Mouse (Mus musculus) naive thymus-derived CD4-positive, alpha-beta T cell, adult 2 months (primary cell): ENCODE results near the gene Col16a1.

Experiments
- DNase-seq: peaks from one replicate; pipeline ENCODE4 v3.0.0-alpha.2; 2011; ENCODE audit warnings: low read depth

Gene Col16a1

DNA sequence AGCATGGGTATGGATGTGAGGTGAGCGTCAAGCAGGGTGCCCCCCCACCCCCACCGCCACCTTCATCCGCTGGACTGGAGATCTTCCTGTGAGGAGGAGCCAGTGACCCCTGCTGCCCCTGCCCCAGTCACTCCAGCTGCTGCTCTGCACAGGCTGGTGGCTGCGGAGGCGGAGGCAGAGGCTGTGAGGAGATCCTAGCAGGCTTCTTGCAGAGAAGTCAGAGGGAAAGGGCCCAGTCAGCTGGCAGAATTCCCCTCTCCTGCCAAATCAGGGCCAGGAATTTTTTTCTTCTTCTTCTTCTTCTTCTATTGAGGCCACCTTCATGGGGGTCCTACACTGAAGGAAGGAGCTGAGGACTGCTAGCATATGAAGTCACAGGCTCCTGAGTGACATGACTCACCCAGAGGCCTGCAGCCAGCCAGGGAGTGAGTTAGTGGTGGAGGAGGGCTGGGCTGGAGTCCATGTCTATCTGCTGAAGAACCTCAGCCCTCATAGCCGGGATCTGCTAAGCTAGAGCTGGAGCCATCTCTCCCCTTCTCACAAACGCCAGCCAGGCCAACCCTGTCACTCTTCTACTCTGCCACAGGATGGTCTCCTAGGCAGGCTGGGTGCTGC, 36.8 kb downstream of the Col16a1 start:
- DNase-seq = no peak

DNA sequence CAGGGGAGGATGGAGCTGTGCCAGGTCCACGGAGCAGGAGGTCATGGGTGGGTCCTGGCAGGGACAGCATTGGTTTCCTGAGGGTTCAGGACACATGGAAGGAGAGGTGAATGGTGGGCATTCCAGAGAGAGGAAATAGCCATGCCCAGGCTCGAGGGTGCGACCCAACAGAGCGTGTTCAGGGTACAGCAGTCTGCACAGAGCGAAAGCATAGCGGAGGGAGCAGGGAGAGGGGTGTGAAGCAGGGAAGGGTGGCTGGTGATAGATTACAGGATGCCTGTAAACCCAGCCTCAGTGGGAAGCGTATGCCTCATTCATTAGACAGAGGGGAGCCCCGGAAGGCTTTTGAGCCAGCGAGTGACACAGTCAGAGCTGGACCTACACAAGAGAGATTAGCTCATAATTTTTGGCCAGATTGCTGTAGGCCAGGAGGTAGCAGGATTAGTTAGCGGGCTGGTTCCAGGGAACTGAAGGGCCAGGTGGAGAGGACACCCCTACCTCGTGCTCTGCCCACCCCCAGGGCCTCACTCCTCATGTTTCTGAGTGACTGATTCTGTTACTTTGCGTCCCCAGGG, 37.7 kb downstream of the Col16a1 start:
- DNase-seq = no peak

DNA sequence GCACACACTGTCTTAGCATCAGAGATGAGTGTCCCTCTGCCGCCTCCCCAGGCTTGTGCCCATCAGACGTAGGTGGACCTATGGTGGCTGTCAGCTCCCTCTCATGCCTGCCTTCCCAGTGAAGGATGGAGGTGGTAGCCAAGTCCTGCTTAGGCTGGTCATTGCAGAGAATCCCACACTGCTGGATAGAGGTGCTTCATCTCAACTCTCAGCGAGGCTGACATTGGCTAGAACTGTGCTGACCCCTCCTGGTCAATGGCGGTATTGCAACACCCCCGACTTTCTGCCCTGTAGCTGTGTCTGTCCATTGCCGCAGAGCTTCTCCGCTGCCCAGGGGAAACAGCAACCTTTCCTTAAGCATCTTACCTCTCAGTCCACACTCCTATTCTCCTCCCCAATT, 39.7 kb downstream of the Col16a1 start:
- peak; percentile 89 for DNase-seq

DNA sequence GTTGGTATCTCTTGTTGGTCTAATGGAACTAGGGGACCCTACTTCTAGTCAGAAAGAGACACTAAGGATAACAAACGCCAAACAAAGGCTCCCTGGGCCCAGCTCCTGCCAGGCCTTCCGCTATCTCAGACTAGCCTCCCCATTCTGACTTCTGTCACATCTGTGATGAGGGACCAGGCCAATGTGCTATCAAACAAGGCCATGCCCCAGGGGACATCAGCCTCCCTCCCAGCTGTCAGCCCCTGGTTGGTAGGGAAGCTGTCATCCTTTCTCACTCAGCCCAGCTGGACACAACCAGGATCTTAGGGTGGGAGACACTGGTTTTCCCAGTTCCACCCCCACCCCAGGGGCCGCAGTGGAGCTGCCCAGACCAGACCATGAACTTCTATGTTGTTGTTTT, 47.5 kb downstream of the Col16a1 start:
- DNase-seq = no peak

DNA sequence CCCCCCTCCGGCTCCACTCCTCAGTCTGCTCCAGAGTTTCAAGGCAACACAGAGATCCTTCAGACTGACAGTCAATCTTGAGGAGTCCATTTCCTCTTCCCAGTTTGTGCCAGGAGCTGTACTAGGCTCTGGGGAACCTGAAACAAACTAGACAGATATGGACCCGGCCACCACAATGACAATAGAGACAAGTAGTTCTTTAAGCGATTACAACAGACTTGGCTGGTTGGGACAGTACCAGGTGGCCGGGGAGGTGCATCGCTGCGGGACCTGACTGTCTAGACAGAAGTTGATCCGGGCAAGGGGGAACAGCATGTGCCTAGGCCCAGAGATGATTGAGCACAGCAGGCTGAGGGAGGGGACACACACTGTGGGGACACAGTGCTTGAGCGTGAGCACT, 53.5 kb downstream of the Col16a1 start:
- DNase-seq = no peak

DNA sequence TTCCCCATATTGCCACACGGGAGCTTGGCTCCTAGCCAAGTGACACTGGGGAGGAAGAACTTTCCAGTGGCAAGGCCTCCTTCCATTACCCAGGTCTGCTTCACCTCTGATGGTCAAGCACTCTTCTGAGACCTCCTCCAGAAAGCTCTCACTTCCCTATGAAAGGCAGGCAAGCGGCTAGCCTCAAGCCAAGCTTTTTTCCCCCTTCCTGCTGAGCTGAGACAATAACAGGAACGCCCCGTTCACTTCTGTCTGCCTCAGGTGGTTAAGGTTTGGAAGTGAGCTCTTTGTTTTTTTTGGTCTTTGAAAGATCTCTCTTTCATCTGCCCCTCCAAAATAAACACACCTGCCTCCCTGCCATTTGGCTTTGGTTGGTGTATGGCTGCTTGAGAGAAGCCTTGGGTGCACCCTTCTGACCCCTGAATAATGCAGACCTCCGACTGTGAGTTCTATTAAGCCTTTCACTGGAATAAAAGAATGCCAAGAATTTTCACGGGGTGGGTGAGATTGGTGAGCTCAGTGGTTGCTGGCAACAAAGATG, 54.5 kb downstream of the Col16a1 start, which contains the start of gene Pef1:
Gene Pef1, plus strand, starts transcription at position 448 of the 541 bp plus-strand sequence.
- no peak for DNase-seq

DNA sequence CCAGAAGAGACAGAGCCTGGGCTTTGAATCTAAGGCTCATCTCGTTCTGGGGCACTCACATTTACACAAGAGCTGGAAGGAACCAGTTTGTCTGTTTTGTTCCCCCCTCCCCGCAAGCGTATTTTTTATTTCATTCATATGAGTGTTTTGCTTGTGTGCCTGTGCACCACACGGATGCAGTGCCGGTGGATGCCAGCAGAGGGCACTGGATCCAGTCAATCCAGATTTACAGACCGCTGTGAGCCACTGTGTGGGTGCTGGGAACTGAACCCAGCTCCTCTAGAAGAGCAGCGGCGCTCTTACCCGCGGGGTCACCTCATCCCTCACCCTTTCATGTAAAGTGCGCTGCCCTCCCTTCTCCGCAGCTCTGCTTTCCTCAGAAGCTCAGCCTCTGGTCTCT, 56.0 kb downstream of the Col16a1 start:
- DNase-seq = peak; percentile 18

DNA sequence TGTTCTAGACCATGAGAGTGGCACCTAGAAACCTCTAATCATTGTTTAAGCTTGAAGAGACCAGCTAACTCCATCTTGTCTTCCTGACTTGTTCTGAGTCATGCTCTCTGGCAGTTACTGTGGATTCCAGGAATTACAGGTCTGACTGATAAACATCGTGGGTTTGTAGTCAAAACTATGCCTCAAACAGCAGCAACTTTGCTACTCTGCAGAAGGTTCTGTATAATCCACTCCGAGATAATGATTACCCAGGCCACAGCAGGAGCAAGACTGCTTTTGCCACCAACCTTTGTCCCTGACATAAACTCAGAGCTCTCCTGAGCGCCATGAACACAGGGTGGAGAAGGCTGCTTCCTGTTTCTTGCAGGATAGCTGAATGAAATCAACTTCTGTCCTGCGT, 56.9 kb downstream of the Col16a1 start:
- no peak for DNase-seq

DNA sequence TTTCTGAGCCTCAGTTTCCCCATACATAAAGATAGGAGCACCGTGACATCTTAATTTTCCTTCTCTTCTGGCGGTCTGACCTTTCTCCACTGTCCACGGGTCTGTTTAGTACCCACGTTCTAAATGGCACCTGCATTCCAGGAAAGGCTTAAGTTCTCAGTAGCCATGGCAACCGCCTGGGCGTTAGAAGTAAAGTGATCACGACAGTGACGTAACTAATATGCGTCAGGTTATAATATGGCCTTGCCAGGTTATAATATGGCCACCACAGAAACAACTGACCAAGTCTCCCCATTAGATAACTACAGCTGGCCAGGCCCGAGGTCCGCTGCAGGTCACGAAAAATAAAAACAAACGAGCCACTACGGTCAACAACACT, 59.4 kb downstream of the Col16a1 start:
- DNase-seq = no peak

DNA sequence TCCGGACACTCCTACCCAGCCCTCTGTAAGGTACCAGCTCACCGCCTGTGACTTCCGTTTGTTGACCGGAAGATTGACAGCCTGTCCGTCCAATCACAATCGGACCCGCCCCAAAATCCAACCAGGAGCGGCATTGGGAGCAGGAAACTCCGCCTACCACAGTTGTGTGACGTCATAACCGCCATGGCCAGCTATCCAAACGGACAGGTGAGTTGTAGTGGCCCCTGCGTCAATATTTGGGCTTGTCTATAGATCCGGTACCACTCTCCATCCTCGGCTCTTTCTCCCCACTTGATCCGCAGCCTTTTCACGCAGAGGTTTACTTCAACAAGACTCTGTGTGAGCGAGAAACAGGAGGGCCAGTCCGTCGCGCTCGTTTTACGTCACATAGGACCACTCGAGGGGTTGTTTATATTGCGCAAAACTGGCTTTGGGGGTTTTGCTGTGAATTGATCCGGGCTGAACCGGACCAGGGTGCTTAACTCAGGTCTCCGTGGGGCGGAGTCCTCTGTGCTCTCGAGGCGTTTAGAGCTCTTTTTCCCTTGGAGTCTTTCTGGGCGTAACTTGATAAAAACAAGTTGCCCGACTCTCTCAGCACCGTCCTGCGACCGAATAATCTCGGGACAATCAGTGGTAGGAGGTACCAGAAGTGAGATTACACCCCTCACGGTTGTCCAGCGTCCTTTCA, 59.9 kb downstream of the Col16a1 start:
- peak; percentile 99 for DNase-seq

DNA sequence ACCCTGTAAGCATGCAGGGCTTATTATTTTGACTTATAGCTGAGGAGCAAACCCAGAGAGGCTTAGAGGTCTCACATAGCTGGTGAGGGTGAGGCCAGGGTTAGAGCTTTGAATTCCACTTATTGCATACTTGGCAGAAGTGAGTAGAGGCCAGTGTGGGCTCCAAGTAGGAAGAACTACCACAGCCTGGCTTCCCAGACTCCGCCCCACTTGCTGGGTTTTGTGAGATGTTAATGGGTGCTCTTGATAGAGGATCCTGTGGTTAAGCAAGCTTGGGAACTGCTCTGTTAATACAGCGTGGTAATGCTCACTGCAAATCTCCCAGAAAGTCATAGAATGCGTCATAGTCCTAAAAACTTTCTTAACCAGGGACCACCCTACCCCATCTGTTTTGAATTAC, 61.3 kb downstream of the Col16a1 start:
- DNase-seq = peak; percentile 12

DNA sequence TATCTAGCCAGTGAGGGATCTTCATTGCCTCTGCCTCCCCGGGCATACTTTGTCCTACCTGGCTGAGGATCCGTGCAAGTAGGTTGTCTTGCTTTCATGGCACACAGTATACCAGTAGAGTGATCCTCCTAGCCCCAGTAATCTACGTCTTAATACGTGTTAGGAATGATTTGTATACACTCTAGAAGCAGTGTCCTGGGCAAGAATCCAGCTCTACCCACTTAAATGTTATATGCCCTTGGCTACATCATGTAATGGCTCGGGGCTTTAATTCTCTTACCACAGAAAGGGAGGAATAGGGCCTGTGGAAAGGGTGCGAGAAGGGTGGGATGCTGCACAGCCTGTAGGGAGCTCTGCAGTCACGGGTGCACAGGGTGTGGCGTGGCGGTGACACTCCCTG, 62.0 kb downstream of the Col16a1 start:
- DNase-seq = no peak

DNA sequence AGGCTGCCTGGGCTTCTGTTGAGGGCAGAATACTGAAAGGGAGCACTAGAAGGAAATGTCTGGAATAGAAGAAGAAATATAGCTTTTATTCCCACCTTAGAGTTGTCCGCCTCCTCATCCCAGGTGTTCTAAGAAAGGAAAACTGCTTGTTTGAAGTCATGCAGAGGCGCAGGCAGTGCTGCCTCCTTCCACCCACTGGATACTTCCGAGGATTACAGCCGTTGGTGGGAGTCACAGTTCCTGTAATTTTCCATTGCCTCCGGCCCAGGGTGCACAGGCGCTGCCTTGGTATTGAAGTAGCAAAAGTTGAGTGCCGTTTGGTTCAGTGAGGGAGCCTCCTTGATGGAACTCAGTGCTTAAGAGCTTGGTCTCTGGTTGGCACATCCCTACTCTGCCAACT, 62.5 kb downstream of the Col16a1 start:
- no peak for DNase-seq

DNA sequence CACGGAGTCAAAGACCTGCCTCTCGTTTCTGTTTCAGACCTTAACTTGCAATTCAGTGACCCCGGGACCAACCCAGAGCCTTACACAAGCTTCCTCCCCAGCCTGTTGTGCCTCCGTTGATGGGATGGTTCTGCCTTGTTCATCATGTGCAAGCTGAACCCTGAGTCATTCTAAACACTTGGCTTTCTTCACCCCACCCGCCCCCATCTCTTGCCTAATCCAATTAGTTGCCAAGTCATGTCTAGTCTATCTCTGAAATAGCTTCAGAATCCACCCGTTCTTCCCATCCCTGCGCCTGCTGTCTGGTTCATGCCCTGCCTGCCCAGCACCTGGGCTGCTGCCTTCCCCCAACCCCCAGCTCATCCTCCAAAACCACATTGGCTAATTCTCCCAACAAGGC, 64.7 kb downstream of the Col16a1 start:
- DNase-seq = no peak

DNA sequence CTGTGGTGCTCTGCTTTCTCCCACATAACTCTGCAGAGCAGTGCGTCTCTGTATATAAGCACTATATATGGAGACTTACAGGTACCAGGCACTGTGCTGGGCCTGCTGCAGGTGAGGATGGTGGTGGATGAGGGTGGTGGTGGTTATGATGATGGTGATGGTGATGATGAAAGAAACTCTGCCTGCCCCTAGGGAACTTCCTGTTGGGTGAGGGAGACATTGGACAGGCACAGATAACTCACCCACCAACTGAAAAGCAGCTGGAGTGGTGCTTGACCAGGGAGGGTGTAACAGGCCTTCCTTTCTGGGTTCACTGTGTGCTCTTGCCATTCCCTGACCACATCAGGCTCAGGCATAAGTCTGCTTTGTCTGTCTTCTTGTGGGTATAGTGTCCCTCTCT, 65.1 kb downstream of the Col16a1 start:
- DNase-seq = no peak

DNA sequence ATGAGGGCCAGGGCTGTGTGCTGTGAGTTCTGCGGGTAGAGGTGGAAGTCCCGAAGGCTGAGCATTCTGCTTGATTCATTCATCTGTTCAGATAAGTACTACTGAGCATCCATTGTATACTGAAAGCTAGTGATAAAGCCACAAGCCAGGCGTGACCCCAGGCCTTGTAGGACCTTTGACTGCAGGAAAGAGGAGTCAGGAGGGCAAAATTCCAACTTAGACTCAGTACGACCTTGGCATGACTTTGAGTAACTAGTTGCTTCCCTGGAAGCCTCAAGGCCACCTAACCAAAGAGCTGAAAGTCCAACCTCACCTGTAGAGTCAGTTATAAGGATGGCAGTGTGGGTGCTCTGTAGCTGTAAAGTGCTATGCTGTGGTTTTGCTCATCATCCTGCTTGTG, 73.1 kb downstream of the Col16a1 start:
- DNase-seq = no peak

DNA sequence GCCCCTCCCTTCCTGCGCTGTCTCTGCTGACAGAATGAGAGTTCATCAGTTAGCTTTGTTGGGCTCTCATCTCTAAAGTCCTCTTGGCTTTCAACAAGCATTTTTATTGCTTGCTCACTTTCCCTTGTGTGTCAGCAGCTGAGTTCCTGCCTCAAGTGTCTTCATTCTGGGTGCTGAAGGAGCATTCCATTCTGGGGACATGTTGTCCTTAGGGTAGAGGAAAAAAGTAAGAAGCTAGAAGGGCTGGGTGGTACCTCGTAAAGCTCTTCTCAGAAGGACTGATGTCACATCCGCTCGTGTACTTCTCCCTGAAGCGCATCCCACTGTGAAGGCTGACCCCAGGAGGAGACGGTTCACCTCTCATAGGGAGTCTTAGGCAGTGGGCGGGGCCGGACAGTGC, 73.9 kb downstream of the Col16a1 start:
- no peak for DNase-seq

DNA sequence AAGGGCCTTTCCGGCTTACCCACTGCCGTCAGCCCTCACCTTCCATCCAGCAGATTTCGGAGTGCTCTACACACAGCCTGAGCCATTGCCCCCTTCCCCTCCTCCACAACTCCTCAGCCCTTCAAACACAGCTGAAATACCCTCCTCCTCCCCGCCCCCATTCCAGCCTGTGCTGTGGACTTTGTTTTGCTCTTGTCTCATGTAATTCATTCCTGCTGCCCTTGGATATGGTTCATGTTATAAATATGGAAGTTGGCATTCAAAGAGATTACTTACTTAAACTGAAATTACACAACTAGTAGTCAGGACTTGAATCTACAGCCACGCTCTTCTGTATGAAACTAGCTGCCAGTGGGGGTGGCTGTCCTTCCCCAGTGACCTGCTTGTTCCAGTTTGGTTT, 75.4 kb downstream of the Col16a1 start:
- no peak for DNase-seq

DNA sequence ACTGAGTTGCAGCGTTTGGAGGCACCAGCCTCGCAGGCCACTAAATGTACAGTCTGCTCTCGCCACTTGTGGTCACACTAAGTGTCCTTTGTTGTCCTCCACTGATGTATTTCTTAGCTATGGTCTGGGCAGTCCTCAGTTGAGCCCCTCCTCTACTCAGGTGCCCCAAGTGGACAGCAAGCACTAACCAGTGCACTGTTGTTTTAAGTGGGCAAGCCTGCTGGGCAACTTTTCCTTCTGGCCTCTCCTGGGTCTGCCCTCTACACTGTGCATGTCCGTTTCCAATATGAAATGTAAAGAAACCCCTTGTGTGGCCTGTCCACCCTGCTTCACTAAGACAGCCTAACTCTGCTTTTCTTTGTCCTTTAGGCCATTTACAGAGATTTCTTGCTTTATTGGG, 76.5 kb downstream of the Col16a1 start:
- DNase-seq = no peak

DNA sequence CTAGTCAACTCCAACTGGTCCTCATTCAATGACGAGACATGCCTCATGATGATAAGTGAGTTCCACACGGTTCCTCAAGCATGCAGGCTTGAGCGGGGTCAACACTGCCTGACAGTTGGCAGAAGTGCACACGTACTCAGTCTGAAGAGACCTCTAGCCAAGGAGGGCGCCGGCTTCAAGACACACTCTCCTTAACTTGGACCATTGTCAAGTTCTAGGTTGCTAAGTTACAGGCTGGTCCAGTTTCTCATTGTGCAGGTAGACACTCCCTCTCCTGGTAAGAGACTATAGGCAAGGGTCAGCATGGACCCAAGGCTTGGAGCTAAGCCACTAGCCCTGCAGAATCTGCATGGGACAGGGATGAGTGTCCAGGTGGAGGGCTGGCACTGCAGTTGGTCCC, 77.5 kb downstream of the Col16a1 start:
- no peak for DNase-seq

DNA sequence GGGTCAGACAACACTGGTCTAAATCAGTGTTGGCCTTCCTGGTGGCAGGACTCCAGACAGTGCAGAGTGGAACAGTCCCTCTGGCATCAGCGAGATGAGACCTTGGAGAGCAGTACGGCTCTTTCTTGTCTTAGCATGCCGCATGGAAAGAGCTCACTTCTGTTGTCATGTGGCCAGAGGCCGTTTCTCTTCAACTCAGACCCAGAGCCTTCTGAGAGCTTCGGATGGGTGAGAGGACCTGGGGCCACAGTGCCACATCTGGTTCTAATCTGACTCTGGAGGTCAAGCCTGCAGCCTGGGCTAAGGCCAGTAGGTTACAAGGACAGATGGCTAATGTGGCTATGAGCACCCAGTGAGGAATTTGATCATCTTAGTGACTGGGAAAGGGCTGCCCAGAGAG, 78.3 kb downstream of the Col16a1 start:
- DNase-seq = no peak

DNA sequence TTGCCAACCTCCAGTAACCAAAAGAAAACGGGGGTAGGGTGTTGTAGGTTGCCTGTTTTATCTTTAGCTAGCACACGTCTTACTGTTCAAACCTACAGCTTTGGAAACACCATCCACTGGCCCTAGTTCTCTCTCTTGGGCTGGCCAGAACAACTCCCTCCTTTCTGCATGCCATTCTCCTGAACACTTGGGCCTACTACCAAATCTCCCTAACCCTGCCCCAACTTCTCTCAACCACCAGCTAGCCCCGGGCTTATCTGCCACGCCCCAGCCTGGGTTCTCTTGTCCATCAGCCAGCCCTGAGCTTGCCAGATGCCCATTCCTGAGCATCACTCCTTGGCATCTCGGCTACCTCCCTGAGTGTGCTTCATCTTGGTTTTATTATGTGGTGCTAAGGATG, 81.3 kb downstream of the Col16a1 start:
- no peak for DNase-seq

DNA sequence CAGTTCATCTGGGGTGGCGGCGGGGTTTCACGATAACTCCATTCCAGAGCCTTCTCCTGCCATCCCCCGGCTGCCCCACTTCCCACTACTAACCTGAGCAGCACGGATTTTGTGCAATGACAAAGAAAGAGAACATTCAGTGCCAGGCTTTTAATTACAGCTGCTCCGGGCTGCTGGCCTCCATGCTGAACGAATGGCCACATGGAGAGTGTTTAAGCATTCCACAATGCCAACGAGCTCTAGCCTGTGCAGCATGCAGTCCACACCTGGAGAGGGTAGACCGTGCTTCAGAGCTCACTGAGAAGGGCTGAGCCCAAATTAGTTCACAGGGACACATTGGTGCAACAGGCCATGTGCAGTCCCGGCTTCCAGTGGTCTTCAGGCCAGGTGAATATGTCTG, 82.4 kb downstream of the Col16a1 start:
- DNase-seq = no peak
